Mouse (Mus musculus) stomach, postnatal 0 days (tissue): ENCODE results near the gene Ddias.

Experiments used
- CTCF ChIP-seq: IDR thresholded peaks from 2 replicates; pipeline ENCODE4 v1.5.1; 2016; ENCODE audit warnings: antibody characterized with exemption, low read depth, mild to moderate bottlenecking, moderate library complexity
- EP300 ChIP-seq: optimal IDR thresholded peaks from 2 replicates; pipeline ENCODE3; 2016; ENCODE audit warnings: antibody characterized with exemption

GRCm38 (mm10) chr7:92887230-92887629 lies 13.2 kb upstream of the Ddias start:
- TF ChIP-seq CTCF = no peak
- TF ChIP-seq EP300 = no peak
